ENCODE assay signal across 8 mouse cellular contexts in the genomic region with DNA sequence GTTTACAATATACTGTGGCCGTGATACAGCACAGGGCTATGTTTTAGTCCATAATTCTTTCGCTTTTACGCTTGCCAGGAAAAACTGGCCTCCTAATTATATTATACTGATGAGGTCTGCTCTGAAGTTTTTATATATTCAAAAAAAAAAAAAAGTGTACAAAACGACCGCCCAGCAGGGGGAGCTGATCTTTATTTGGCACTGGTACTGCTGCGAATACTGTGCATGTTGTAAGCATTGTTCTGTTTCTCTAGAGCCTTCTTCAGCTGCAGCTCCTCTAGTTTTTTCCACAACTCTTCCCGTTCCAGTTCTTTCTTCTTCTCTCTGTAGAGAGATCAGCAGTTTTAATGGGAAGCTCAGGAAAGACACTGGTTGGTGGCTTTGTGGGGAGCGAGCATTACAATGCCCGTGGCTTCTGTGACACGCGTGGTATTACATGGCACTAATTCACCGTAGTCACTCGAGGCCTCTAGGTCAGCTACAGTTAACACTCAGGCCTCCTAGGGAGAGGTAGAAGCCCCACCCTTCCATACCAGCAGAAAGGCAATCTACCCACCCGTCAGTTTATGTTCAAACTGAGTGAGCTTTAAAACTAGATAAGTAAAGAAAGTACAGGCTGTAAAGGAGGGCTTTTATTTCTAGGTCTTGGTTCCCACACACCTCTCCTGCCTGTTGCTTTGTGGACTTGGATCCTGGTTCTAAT. TPM values are rescaled to one million over a fixed set of nuclear protein-coding genes. Genes with fewer than 3 reads are reported as not detected.
DNase-seq lines count a peak whose midpoint lies in the region; ATAC-seq and TF ChIP-seq lines count a peak whose summit lies in the region.

No protein-coding gene starts in this region.

- H3K27ac ChIP-seq in left cerebral cortex, adult 2 months = peak overlapping the region; percentile 63
- no peak overlapping the region for H3K27ac ChIP-seq in MEL (ENCODE audit: control insufficient read depth, low read depth, low read length)
- 0 out of 2 replicates have a peak overlapping the region, but pooled peaks have one; percentile 28 for H3K27ac ChIP-seq in neural tube, embryonic 13.5 days (replicated peaks)

- H3K27me3 ChIP-seq in MEL (ENCODE audit: control insufficient read depth in 1 of 2, insufficient read depth in 2 of 2, low read length in 2 of 2) = no peaks in the 10 kb centered on the region
- no peaks in the 10 kb centered on the region for H3K27me3 ChIP-seq in neural tube, embryonic 13.5 days

- intact Hi-C loops in left cerebral cortex, adult 2 months (cut with DNase I) = loop anchor here (5.0 kb wide), 2 partner anchors 41 to 214 kb away; no protein-coding TSS in a partner anchor

- ATAC-seq in neural tube, embryonic 13.5 days (ENCODE audit: low read depth) = no peak

- 60% methylated on average over 14 of the region's 14 CpGs for WGBS in neural tube, embryonic 13.5 days

- TF ChIP-seq POLR2A in MEL (IDR thresholded peaks at IDR 0.05; ENCODE audit: control insufficient read depth in 1 of 2, insufficient read depth in 1 of 2, low read depth in 1 of 2, low read length in 2 of 2, poor library complexity in 1 of 2) = no peak

- H3K36me3 ChIP-seq in MEL (ENCODE audit: control insufficient read depth in 1 of 2, insufficient read depth in 2 of 2, low read length in 2 of 2) = peaks cover 0 to 35% of the 10 kb centered on the region in 2 experiments; a peak in 2 of 4 replicates
- H3K36me3 ChIP-seq in neural tube, embryonic 13.5 days = peaks cover 86% of the 10 kb centered on the region

- no peak overlapping the region for H3K4me2 ChIP-seq in neural tube, embryonic 13.5 days

- H3K9ac ChIP-seq in MEL (ENCODE audit: control insufficient read depth, low read depth, low read length, poor library complexity, severe bottlenecking) = no peak overlapping the region
- H3K9ac ChIP-seq in neural tube, embryonic 13.5 days = no peak overlapping the region

- TF ChIP-seq CTCF in left cerebral cortex, adult 2 months (IDR thresholded peaks at IDR 0.05) = peak; percentile 63
- peak; percentile 18 to 49 (median 46); a peak in 5 of 6 replicates for TF ChIP-seq CTCF in MEL (IDR thresholded peaks at IDR 0.05 in 2 of 3, conservative IDR thresholded peaks at IDR 0.05 in 1 of 3; ENCODE audit: control insufficient read depth in 1 of 3, insufficient read depth in 1 of 3, low read depth in 2 of 3, low read length in 3 of 3, poor library complexity in 1 of 3, severe bottlenecking in 1 of 3)

- H3K79me2 ChIP-seq in MEL (ENCODE audit: control insufficient read depth, insufficient read depth, low read length, poor library complexity) = no peaks in the 10 kb centered on the region

- peak; percentile 24 for TF ChIP-seq RAD21 in MEL (IDR thresholded peaks at IDR 0.05; ENCODE audit: low read depth, low read length)

- DNase-seq in left cerebral cortex, adult 2 months (ENCODE audit: extremely low spot score in 1 of 2, low spot score in 2 of 2) = peak; percentile 35 to 46
- DNase-seq in left cerebral cortex, adult 8-10 months (ENCODE audit: low spot score in 2 of 2) = no peak
- DNase-seq in MEL (ENCODE audit: low read depth, low spot score) = peak; percentile 66
- peak; percentile 35 for DNase-seq in c-Kit-positive CD71-positive TER-119-negative erythroid progenitor cells, embryonic 14.5 days (ENCODE audit: low read depth)
- DNase-seq in forelimb bud, embryonic 11.5 days (ENCODE audit: low read depth, low spot score) = peak; percentile 35
- DNase-seq in layer of hippocampus, postnatal 14 days (ENCODE audit: low spot score in 2 of 2) = peak; percentile 43 to 67
- DNase-seq in ovary, adult 18-20 months (ENCODE audit: low spot score) = no peak

- H3K4me1 ChIP-seq in MEL (ENCODE audit: control insufficient read depth in 1 of 2, insufficient read depth in 2 of 2, low read length in 2 of 2) = no peaks in the 10 kb centered on the region
- 0 out of 2 replicates have a peak, but pooled peaks cover 3% of the 10 kb centered on the region for H3K4me1 ChIP-seq in neural tube, embryonic 13.5 days (replicated peaks)

- no peak overlapping the region for H3K4me3 ChIP-seq in left cerebral cortex, adult 2 months
- H3K4me3 ChIP-seq in MEL (ENCODE audit: control insufficient read depth in 1 of 2, insufficient read depth in 1 of 2, low read depth in 2 of 2, low read length in 2 of 2) = no peak overlapping the region
- H3K4me3 ChIP-seq in neural tube, embryonic 13.5 days = no peak overlapping the region

- H3K9me3 ChIP-seq in MEL (replicated peaks; ENCODE audit: insufficient read depth, low read length) = no peaks in the 10 kb centered on the region
- no peaks in the 10 kb centered on the region for H3K9me3 ChIP-seq in neural tube, embryonic 13.5 days

- TF ChIP-seq EP300 in MEL (IDR thresholded peaks at IDR 0.05; ENCODE audit: low read depth in 1 of 2, low read length in 2 of 2) = no peak

TF ChIP-seq in MEL, 35 proteins besides CTCF, POLR2A, EP300 and RAD21:
- TF ChIP-seq MYB (IDR thresholded peaks at IDR 0.05; ENCODE audit: low read depth, low read length) (no peak), ZC3H11A (IDR thresholded peaks at IDR 0.05; ENCODE audit: low read depth, low read length) (no peak), KAT2A (conservative IDR thresholded peaks at IDR 0.05; ENCODE audit: low read depth, low read length) (no peak), NRF1 (IDR thresholded peaks at IDR 0.05; ENCODE audit: insufficient read depth, low read depth, low read length, poor library complexity, severe bottlenecking) (no peak), GABPA (IDR thresholded peaks at IDR 0.05; ENCODE audit: low read depth, low read length) (no peak), SMC3 (IDR thresholded peaks at IDR 0.05; ENCODE audit: low read depth, low read length) (peak; percentile 57), SIN3A (IDR thresholded peaks at IDR 0.05; ENCODE audit: low read length) (no peak), NELFE (IDR thresholded peaks at IDR 0.05; ENCODE audit: low read depth, low read length) (no peak), MAZ (IDR thresholded peaks at IDR 0.05; ENCODE audit: low read depth, low read length) (no peak), USF1 (IDR thresholded peaks at IDR 0.05; ENCODE audit: low read depth, low read length) (no peak), CHD2 (IDR thresholded peaks at IDR 0.05; ENCODE audit: low read length) (no peak), TCF12 (IDR thresholded peaks at IDR 0.05; ENCODE audit: low read depth, low read length) (no peak), ZNF384 (IDR thresholded peaks at IDR 0.05; ENCODE audit: low read depth, low read length) (peak; percentile 93)

RNA-seq across cellular contexts. Expression of a gene that starts 27.2 kb away (rescaled TPM):
- total RNA-seq in left cerebral cortex, adult 2 months (2021) = 1 to 10 TPM; 9.3 to 9.4 TPM
- total RNA-seq in left cerebral cortex, adult 8-10 months (2022) = 10 to 100 TPM in 1 of 4 experiments, 1 to 10 TPM in 3; 8.8 to 12.0 (median 9.6) TPM
- total RNA-seq in MEL (2012; rRNA removed) = 12.4 and 14.3 TPM in 2 replicates
- polyA plus RNA-seq in MEL (2012; ENCODE audit: insufficient read depth in 1 of 2, insufficient read length in 2 of 2, low read depth in 1 of 2, low replicate concordance in 2 of 2, missing spikeins in 1 of 2) = 10 to 100 TPM in 1 of 2 experiments, not detected in 1; 16.2 TPM
- 10 to 100 TPM in 1 of 2 experiments, 1 to 10 TPM in 1; 9.3 to 11.4 TPM for total RNA-seq in layer of hippocampus, postnatal 14 days (2021)
- 36.3 and 36.9 TPM in 2 replicates for polyA plus RNA-seq in neural tube, embryonic 13.5 days (2015; fragmentation: Nextera tagmentation; extraction: Ambion mirVana)

RNA-seq across cellular contexts. Expression of a gene that starts 34.9 kb away (rescaled TPM):
- total RNA-seq in left cerebral cortex, adult 2 months (2021) = 10 to 100 TPM; 71.3 to 76.4 TPM
- total RNA-seq in left cerebral cortex, adult 8-10 months (2022) = 10 to 100 TPM; 70.3 to 81.7 (median 76.9) TPM
- total RNA-seq in MEL (2012; rRNA removed) = 43.3 and 53.2 TPM in 2 replicates
- 10 to 100 TPM in 1 of 2 experiments, not detected in 1; 49.4 TPM for polyA plus RNA-seq in MEL (2012; ENCODE audit: insufficient read depth in 1 of 2, insufficient read length in 2 of 2, low read depth in 1 of 2, low replicate concordance in 2 of 2, missing spikeins in 1 of 2)
- total RNA-seq in layer of hippocampus, postnatal 14 days (2021) = 10 to 100 TPM; 64.7 to 67.4 TPM
- polyA plus RNA-seq in neural tube, embryonic 13.5 days (2015; fragmentation: Nextera tagmentation; extraction: Ambion mirVana) = 105 and 121 TPM in 2 replicates

RNA-seq across cellular contexts. Expression of a gene that starts 50.1 kb away (rescaled TPM):
- 10 to 100 TPM; 91.8 to 94.5 TPM for total RNA-seq in left cerebral cortex, adult 2 months (2021)
- total RNA-seq in left cerebral cortex, adult 8-10 months (2022) = 10 to 100 TPM; 73.1 to 84.9 (median 78.6) TPM
- 46.6 and 55.7 TPM in 2 replicates for total RNA-seq in MEL (2012; rRNA removed)
- 10 to 100 TPM in 1 of 2 experiments, not detected in 1; 48.6 TPM for polyA plus RNA-seq in MEL (2012; ENCODE audit: insufficient read depth in 1 of 2, insufficient read length in 2 of 2, low read depth in 1 of 2, low replicate concordance in 2 of 2, missing spikeins in 1 of 2)
- 10 to 100 TPM; 67.1 to 73.0 TPM for total RNA-seq in layer of hippocampus, postnatal 14 days (2021)
- 8.6 and 8.7 TPM in 2 replicates for polyA plus RNA-seq in neural tube, embryonic 13.5 days (2015; fragmentation: Nextera tagmentation; extraction: Ambion mirVana)

Comparison
In these comparisons a context has a peak if more than half of its experiments do, and no peak if none do; other contexts are left out.
1. DNase-seq: peak in left cerebral cortex, adult 2 months (2 of 2), MEL (single experiment), c-Kit-positive CD71-positive TER-119-negative erythroid progenitor cells, embryonic 14.5 days (single experiment), forelimb bud, embryonic 11.5 days (single experiment) and layer of hippocampus, postnatal 14 days (2 of 2); none in left cerebral cortex, adult 8-10 months (0 of 2) and ovary, adult 18-20 months (single experiment).